Mouse (Mus musculus) right cerebral cortex, postnatal 36 days (tissue): ENCODE measurements around the gene Lif.

Source experiments
- DNase-seq, 2 experiments: peaks; one replicate each; pipeline ENCODE4 v3.0.0; 2022; ENCODE audit warnings: low spot score in 2 of 2, mixed read lengths in 1 of 2

Gene Lif

GRCm38 (mm10) chr11:4297753-4298152 lies 40.4 kb downstream of the Lif start:
- DNase-seq: no peak

GRCm38 (mm10) chr11:4298615-4299014 lies 41.3 kb downstream of the Lif start:
- no peak for DNase-seq

GRCm38 (mm10) chr11:4299191-4299590 lies 41.8 kb downstream of the Lif start:
- DNase-seq: no peak

DNA sequence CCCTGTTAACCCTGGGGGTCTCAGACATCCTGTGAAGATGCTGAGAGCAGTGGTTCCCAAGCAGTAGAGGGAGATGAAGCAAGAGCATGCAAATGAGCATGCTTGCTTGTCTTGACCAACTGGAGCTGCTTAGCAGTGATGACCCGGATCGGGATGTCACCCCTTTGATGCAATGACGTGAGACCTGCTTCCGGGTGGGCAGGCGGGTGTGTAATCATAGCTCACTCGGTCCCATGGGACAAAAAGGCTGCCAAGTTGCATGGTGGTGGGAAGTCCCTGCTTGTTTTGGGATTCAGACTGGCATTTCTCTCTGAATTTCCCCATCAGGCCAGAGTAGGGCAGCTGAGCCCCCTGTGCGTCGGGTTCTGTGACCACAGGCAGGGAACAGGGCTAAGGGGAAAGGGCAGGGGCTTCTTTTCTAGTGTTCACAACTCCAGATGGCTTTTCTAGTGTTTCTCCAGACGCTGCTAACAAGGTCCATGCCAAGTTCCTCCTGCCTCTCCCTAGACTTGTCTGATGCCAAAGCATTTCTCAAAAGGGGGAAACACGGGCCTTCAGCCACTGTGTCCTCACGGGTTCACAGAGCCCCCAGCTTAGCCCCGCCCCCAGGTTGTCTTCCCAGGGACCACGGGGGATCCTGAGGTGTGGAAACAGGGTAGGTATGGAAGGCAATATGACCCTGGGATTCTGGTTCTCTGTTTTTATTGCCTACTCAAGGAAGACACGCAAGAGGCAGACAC lies 42.5 kb downstream of the Lif start:
- DNase-seq: no peak

- DNase-seq: no peak
Observed at GRCm38 (mm10) chr11:4300683-4301082, 43.3 kb downstream of the Lif start.

DNA sequence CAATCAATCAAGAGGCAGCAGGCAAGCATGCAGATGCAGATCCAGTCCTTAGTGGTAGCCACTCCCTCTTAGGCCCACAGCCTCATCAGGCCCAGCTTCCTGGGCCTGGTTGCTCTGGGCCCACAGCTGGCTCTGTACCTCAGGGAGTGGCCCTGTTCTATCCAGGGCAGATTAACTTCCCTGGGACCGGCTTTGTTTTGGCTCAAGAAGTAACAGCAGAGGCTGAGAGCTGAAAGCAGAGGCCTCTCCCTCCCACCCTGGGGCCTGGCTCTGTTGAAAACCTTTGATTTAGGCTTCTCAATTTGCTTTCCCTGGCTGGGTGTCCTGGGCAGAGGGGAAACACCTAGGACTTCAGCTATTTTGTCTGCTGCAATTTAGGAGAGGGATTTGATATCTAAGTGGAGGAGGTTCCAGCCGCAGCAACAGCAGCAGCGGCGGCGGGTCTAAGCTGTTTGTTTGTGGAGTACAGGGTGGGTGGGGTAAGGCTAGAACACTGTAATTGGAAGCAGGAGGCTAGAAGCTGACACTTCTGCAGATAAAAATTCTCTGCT lies 45.1 kb downstream of the Lif start:
- no peak for DNase-seq

- DNase-seq: no peak
Observed at GRCm38 (mm10) chr11:4303033-4303432, 45.7 kb downstream of the Lif start.

- DNase-seq: no peak
Observed at GRCm38 (mm10) chr11:4304203-4304602, 46.8 kb downstream of the Lif start.

DNA sequence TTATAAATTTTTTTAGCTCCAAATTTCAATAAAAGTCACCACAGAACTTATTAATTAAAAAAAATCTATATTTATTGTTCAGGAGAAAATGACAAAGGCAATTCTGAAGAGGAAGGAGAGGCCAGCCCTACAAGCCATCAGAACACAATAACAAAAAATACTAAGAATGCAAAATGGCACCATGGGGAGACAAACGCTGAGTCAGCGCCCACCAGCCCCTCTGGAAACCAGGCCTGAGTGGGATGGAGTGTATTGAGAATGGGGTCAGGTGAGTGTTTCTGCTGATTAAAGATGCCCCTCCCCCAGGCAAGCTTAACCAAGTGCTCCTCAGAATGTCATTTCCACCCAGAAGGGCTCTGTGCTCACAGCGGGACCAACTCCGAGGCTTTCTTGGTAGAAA lies 47.7 kb downstream of the Lif start:
- DNase-seq: no peak

DNA sequence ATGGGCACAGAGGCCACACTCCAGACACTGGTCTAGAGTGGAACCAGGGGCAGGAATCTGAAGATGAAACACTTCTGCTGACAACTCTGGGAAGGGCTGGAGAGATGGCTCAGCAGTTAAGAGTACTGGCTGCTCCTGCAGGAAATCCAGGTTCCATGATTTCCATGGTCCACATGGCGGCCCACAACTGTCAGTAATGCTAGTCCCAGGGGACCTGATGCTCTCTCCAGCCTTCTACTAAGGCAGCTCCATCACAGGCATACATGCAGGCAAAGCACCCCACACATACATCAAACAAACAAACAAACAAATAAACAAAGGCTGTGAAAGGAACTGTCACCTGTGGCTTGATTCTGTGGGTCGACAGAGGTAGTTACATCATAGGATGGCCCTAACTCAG lies 48.7 kb downstream of the Lif start:
- DNase-seq: no peak

GRCm38 (mm10) chr11:4308060-4308513 lies 50.7 kb downstream of the Lif start:
- DNase-seq: no peak

DNA sequence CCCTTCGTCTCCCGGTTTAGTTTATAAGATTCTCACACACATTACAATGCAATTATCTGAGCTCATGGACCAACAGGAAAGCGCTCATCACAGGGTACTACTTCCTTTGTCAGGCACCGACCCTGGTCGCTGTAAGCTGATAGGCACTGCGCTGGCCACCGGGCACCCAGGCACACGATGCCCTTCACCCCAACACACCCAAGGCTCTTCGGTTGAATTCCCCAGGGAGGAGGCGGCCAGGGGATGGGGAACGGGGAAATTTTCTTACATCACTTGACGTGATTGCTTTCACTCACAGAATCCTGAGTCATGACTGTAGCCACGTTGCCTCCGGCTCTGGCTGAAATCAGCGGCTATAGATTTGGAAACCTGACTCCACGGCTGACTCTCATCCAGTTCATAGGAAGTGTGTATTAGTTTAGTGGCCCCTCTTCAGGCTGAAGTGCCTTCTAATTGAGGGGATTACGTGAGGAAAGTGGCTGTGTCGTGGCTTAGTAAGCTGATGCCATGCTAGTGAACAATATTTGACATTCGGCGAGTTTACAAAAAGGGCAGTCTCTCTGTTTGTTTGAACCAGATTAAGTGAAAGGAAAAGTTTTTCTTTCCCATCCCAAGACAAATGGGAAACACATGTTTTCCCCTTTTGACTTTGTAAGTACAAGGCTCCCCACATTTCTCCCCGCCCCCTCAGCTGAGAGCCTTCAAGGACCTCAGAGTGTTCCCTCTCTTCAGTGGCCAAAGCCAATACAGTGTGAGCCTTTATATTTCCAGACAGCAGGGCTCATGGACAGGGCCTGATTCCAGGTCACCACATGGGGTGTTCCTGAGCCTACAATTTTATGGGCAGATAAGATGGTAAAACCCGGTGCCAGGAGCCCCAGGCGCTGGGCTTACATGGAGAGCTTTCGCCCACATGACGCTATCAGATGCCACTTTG lies 51.4 kb downstream of the Lif start:
- DNase-seq: no peak

DNA sequence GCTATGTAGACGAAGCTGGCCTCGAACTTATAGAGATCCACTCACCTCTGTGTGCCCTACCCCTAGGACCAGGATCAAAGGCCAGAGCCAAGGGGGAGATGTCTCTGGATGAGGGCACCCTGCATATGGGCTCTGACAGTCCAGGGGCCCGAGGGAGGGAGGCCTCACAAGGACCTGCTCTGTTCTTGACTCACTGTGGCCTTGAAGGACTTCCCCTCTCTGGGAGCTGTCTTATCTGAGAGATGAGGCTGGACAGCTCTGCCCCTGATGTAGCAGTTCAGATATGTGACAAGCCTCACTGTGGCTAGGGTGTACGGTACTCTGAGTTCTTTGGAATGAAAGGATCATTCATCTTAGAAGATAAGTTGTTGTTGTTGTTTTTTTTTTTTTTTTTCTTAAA lies 52.3 kb downstream of the Lif start:
- DNase-seq: no peak

DNA sequence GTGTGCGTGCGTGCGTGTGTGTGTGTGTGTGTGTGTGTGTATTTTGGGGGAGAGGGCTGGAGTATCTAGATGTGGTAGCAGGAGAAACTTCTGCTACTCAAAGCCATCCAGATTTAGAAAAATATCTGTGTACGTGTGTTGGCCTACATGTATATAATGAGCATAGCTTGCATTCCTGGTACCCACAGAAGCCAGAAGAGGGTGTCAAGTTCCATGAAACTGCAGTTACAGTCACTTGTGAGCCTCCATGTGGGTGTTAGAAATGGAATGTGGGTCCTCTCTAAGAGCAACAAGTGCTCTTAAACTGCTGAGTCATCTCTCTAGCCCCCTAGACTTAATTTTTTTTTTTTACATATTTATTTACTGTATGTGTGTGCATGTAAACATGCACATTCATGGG lies 53.0 kb downstream of the Lif start:
- no peak for DNase-seq

- DNase-seq: no peak
Observed at GRCm38 (mm10) chr11:4312180-4312579, 54.8 kb downstream of the Lif start.

GRCm38 (mm10) chr11:4317287-4317686 lies 59.9 kb downstream of the Lif start:
- DNase-seq: no peak

- DNase-seq: no peak
Observed at GRCm38 (mm10) chr11:4318011-4318410, 60.7 kb downstream of the Lif start.

GRCm38 (mm10) chr11:4319212-4319955 lies 62.0 kb downstream of the Lif start:
- no peak for DNase-seq

DNA sequence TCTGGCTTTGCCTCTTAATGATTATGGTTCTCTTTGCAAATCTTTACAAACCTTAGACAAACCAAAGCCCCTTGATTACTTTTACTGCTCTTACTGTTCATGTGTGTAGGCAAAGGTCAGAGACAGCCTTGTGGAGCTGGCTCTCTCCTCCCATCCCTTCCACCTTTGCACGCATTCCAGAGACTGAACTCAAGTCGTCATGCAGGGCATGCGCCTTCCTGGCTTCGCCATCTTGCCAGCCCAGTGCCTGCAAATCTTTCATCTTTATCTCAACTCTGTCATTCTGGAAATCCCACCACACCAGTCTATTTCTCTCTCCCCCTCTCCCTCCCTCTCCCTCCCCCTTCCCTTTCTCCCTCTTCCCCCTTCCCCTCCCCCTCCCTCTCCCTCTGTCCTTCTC lies 63.5 kb downstream of the Lif start:
- no peak for DNase-seq
